Mouse (Mus musculus) heart, embryonic 11.5 days (tissue): ENCODE measurements around the gene Chd8. TPM values are rescaled to one million over a fixed set of nuclear protein-coding genes. Genes with fewer than 3 reads are reported as not detected.

Source experiments
- ATAC-seq: fragments of 200-750 bp; cut with Nextera tagmentation; replicated peaks from 2 replicates; pipeline ENCODE4 v1.8.0; 2017; ENCODE audit warnings: moderate library complexity; ENCODE audit not compliant: insufficient number of reproducible peaks, low FRiP score, low TSS enrichment
- H3K27ac ChIP-seq: fragments of 300-500 bp; sonication (generic); 2 replicates; pipeline ENCODE4 v1.5.1; 2014; ENCODE audit warnings: mild to moderate bottlenecking, low read depth, low read length
- H3K27me3 ChIP-seq: fragments of 300-500 bp; sonication (generic); 2 replicates; pipeline ENCODE4 v1.6.1; 2014; ENCODE audit warnings: mild to moderate bottlenecking, low read length, mixed read lengths; ENCODE audit not compliant: control insufficient read depth, insufficient read depth
- H3K36me3 ChIP-seq: fragments of 300-500 bp; sonication (generic); 2 replicates; pipeline ENCODE4 v1.6.1; 2014; ENCODE audit warnings: mild to moderate bottlenecking, low read length, moderate library complexity, mixed read lengths; ENCODE audit not compliant: control insufficient read depth, insufficient read depth
- H3K4me1 ChIP-seq: fragments of 300-500 bp; sonication (generic); 2 replicates; pipeline ENCODE4 v1.6.1; 2014; ENCODE audit warnings: low read length; ENCODE audit not compliant: control insufficient read depth, insufficient read depth
- H3K4me2 ChIP-seq: fragments of 300-500 bp; sonication (generic); 2 replicates; pipeline ENCODE4 v1.6.1; 2014; ENCODE audit warnings: mild to moderate bottlenecking, moderate library complexity
- H3K4me3 ChIP-seq: fragments of 300-500 bp; sonication (generic); 2 replicates; pipeline ENCODE4 v1.5.1; 2014; ENCODE audit warnings: low read depth, low read length
- H3K9ac ChIP-seq: fragments of 300-500 bp; sonication (generic); 2 replicates; pipeline ENCODE4 v1.6.1; 2014; ENCODE audit warnings: mild to moderate bottlenecking, low read depth, low read length, moderate library complexity
- H3K9me3 ChIP-seq: fragments of 300-500 bp; sonication (generic); replicated peaks from 2 replicates; pipeline ENCODE4 v1.6.1; 2016; ENCODE audit warnings: low read length; ENCODE audit not compliant: control insufficient read depth
- WGBS: fragments of 180-500 bp; shearing (Covaris S2); extraction: QIAGEN DNeasy Blood & Tissue Kit; methylation state at CpG from one replicate; pipeline ENCODE4 v1.1.7; 2014; ENCODE audit not compliant: insufficient replicate concordance; 5-methylcytosine and 5-hydroxymethylcytosine counted together
- polyA plus RNA-seq: library from polyadenylated mRNA; unstranded; fragments of >200 nt; fragmentation: Nextera tagmentation; extraction: Ambion mirVana; gene quantifications from 2 replicates; pipeline ENCODE4 v1.2.1, GENCODE M21; 2014

The Chd8 gene
- polyA plus RNA-seq, 1 experiment from 2014 or later, result 34.5 TPM

DNA sequence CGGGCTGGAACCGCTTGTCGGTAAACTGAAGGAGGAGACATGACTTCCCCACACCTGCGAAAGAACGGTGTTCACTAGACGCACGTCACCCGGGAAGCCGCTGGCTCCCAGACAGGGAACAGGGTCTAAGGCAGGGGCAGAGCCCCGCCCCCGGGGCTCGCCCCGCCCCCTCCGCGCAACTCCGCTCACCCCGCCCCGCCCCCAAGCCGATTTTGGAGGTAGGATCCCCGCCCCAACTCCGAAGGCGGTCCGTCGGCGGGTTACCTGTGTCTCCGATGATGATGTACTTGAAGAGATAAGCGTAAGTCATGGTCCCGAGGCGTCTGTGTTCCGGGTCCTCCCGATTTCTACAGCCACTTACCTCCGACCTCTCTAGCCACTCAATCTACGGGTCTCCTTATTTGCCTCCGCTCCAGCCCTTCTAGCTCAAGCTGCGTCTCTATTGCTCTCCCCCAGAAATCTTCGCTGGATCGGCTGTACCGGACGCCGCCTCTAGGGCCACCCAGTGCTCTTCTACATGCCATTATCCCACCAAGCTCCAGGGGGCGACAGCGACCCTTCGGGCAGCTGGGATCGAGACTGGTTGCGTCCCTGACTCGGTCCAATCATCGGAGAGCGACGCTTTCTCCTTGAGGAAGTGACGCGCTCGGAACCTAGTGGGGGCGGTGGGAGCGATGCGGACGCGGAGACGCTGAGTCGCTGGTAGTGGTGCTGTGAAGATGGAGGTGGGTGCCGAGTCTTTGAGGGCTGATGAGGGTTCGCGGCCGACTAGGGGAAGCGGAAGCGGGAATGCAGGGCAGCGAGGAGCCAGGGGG, 21.6 kb upstream of the Chd8 start, which contains the start of the genes Tox4 and Rab2b:
Gene Tox4, plus strand, starts transcription at position 215 of the 815 bp plus-strand sequence.
Gene Rab2b, minus strand, starts transcription at position 614 of the 815 bp plus-strand sequence.
- Histone ChIP-seq H3K4me1 (peaks cover 7% of the 10 kb centered on the region), H3K36me3 (0 out of 2 replicates have a peak, but pooled peaks cover 2% of the 10 kb centered on the region), H3K27me3 (no peaks in the 10 kb centered on the region), H3K4me3 (peak within 1 kb of the TSS; percentile 92), H3K27ac (peak within 1 kb of the TSS; percentile 80), H3K9ac (peak within 1 kb of the TSS; percentile 80), H3K9me3 (no peaks in the 10 kb centered on the region), H3K4me2 (peak within 1 kb of the TSS; percentile 76)
- ATAC-seq, result peak; percentile 96
- WGBS, result under 1% methylated on average over 65 of the region's 66 CpGs

DNA sequence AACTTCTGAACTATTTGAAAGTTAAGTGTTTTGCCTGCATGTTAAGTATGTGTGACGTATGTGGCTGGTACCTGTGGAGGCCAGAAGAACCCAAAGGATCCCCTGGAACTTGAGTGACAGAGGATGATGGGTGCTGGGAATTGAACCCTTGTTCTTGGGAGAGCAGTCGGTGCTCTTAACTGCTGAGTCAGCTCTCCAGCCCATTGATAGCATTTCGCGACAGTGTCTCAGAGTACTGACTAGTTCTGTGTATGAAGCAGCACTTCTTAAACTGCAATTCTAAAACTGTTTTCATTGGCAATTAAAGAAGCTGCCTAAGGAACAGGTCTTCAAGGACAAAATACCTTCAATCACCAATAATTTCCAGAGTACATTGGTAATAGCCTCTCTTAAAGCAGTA, 19.6 kb upstream of the Chd8 start:
- no peak for ATAC-seq
- Histone ChIP-seq H3K4me3 (no peak overlapping the region), H3K27me3 (no peaks in the 10 kb centered on the region), H3K27ac (no peak overlapping the region), H3K9ac (no peak overlapping the region), H3K4me2 (no peak overlapping the region), H3K36me3 (0 out of 2 replicates have a peak, but pooled peaks cover 2% of the 10 kb centered on the region), H3K9me3 (no peaks in the 10 kb centered on the region), H3K4me1 (peaks cover 7% of the 10 kb centered on the region)
- WGBS, result 84% methylated on average over 4 of the region's 4 CpGs

DNA sequence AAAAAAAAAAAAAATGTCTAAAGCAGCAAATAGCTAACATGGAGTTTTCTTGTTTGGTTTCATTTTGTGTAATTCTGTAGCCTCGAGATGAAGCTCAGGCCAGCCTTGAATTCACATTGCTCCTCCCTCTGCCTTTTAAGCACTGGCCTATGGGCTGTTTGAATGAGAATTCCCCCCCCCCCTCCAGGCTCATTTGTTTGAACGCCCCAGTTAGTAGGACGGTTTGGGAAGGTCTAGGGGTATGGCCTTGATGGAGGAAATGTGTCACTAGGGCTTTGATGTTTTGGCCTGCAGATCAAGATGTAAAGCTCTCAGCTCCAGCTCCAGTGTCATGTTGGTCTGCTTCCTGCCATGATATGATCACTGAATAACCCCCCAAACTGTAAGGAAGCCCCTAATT, 15.2 kb upstream of the Chd8 start:
- Histone ChIP-seq H3K4me3 (no peak overlapping the region), H3K4me2 (no peak overlapping the region), H3K36me3 (0 out of 2 replicates have a peak, but pooled peaks cover 2% of the 10 kb centered on the region), H3K27me3 (no peaks in the 10 kb centered on the region), H3K9ac (no peak overlapping the region), H3K4me1 (no peaks in the 10 kb centered on the region), H3K9me3 (no peaks in the 10 kb centered on the region), H3K27ac (no peak overlapping the region)
- 62% methylated on average over 3 of the region's 3 CpGs for WGBS
- ATAC-seq, result no peak

DNA sequence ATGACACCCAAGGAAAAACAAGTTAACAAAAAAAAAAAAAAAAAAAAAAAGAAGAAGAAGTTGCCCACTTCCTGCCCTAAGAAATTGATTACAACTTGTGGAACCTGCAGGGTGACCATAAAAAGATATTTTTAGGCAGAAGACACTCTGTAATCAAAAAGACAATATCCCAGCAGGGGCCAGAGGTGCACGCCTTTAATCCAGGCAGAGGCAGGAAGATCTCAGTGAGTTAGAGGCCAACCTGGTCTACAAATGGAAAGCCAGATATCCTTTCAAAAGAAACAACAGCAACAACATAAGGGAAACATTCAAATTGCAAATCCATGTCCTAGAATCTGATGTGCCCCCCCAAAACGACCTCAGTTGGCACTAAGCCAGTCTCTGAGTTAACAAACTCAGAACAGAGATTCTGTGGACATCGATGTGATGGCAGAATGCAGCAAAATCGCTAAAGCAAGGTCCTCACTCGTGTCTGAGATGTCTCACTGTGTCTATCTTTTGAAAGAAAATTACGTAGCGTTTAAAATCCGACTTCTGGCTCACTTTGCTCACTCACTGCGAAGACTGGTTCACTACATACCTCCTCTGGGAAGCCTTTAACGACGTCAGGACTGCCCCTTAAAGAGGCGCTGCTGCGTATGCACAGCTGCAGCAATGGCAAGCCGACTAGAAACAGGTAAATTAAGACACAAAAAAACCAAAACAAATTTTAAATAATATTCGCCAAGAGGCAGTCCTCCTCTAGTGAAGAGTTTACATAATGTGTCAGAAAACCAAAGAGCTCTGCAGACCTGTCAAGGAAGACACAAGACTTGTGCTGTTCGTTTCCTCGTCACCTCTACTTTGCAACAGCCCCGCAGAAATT, 1.0 kb downstream of the Chd8 start:
- WGBS, result 9% methylated on average over 18 of the region's 18 CpGs
- H3K36me3 ChIP-seq, result no peaks in the 10 kb centered on the region

DNA sequence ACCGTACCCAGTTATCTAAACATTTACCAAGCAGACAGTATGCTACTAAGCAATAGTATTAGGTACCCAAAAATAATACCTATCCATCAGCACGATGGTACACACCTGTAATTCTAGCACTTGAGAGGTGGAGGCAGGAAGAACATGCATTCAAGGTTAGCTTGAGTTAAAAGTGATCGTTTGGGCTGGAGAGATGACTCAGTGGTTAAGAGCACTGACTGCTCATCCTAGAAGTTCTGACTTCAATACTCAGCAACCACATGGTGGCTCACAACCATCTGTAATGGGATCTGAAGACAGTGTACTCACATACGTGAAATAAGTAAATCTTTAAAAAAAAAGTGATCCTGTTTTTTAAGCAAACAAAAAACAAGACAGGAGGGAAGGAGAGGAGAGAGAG, 11.5 kb downstream of the Chd8 start:
- Histone ChIP-seq H3K9ac (no peak overlapping the region), H3K4me1 (peaks cover 10% of the 10 kb centered on the region), H3K27me3 (no peaks in the 10 kb centered on the region), H3K27ac (no peak overlapping the region), H3K36me3 (no peaks in the 10 kb centered on the region), H3K4me2 (no peak overlapping the region), H3K9me3 (no peaks in the 10 kb centered on the region), H3K4me3 (no peak overlapping the region)
- WGBS, result 77% methylated on average over 4 of the region's 4 CpGs
- ATAC-seq, result no peak

More for the DNA sequence above, 1.0 kb downstream of the Chd8 start:
- H3K9ac ChIP-seq, result peak overlapping the region; percentile 84
- H3K4me1 ChIP-seq, result peaks cover 4% of the 10 kb centered on the region
- no peaks in the 10 kb centered on the region for H3K27me3 ChIP-seq
- no peaks in the 10 kb centered on the region for H3K9me3 ChIP-seq
- peak overlapping the region; percentile 78 for H3K27ac ChIP-seq
- peak overlapping the region; percentile 70 for H3K4me2 ChIP-seq
- peak overlapping the region; percentile 74 for H3K4me3 ChIP-seq
- no peak for ATAC-seq

DNA sequence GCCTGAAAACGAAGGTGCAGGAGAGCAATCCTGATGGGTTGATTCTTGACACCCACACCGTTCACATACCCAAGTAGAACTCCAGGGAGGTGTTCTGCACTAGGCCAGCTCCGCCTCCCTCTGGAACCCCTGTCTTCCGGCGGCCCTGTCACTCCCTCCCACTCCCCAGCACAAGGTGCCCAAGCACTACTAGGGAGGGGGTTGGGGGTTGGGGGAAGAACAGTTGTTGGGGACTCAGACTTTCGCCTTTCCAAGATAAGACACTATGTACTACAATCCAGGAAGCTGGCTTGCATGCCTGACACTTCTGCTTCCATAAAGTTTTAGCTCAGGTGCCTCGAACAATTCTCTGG, 12.9 kb downstream of the Chd8 start:
- 8% methylated on average over 7 of the region's 7 CpGs for WGBS
- Histone ChIP-seq H3K9me3 (no peaks in the 10 kb centered on the region), H3K27me3 (no peaks in the 10 kb centered on the region), H3K4me2 (peak overlapping the region; percentile 84), H3K4me3 (peak overlapping the region; percentile 89), H3K4me1 (peaks cover 10% of the 10 kb centered on the region), H3K27ac (peak overlapping the region; percentile 70), H3K9ac (peak overlapping the region; percentile 87), H3K36me3 (no peaks in the 10 kb centered on the region)
- ATAC-seq, result peak; percentile 66

DNA sequence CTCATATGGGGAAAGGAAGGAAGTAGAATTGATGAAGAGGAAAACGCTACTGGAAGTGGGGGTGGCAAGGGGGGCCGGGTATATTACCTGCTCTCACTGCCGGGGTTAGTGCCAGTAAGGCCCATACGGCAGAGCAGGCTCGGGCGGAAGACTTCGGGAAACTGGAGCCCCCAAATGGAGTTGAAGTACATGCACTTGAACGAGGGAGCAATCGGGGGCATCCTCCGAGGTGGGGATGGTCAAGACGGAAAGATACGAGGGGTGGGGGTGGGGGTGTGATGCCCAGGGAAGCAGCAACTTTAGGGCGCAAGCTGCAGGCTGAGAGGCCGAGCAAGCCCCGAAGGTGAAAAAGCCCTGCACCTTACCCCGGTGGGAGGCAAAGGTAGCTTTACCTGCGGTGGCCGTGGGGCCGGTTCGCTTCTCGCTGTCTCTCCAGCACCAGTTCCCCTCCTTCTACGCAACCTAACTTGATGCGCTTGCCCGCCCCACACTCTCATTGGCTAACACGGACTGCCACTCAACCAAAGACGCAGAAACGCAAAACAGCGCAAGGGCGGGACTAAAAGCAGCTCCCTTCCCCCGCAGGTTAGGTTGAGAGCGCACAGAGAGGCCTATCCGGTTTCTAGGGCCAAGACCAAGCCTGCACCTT, 13.4 kb downstream of the Chd8 start:
- peak overlapping the region; percentile 89 for H3K4me3 ChIP-seq
- peak overlapping the region; percentile 84 for H3K4me2 ChIP-seq
- peak overlapping the region; percentile 87 for H3K9ac ChIP-seq
- no peaks in the 10 kb centered on the region for H3K27me3 ChIP-seq
- WGBS, result 0% methylated on average over 32 of the region's 32 CpGs
- peak overlapping the region; percentile 70 for H3K27ac ChIP-seq
- no peaks in the 10 kb centered on the region for H3K36me3 ChIP-seq
- peak; percentile 96 for ATAC-seq
- no peaks in the 10 kb centered on the region for H3K9me3 ChIP-seq
- H3K4me1 ChIP-seq, result peaks cover 10% of the 10 kb centered on the region

DNA sequence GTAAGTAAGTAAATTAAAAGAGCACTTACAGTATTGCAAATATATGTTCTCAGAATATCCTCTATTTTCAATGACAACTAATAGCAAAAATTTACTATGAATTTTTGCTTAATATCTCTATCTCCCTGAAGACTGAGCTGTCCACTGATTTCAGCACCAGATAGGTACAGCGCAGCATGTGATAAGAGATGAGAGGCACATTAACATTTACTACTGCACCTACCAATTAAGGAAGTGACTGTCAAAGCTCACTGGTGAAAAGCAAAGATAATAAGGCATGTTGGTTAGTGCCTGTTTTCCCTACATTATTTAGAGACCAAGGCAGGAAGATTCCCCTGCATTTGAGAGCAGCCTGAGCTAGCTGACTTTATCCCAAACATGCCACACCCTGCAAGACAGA, 21.4 kb downstream of the Chd8 start:
- no peak overlapping the region for H3K4me2 ChIP-seq
- no peak overlapping the region for H3K27ac ChIP-seq
- H3K27me3 ChIP-seq, result no peaks in the 10 kb centered on the region
- H3K9me3 ChIP-seq, result no peaks in the 10 kb centered on the region
- 93% methylated on average over 1 of the region's 1 CpGs for WGBS
- no peaks in the 10 kb centered on the region for H3K4me1 ChIP-seq
- no peak overlapping the region for H3K4me3 ChIP-seq
- peaks cover 37% of the 10 kb centered on the region for H3K36me3 ChIP-seq
- no peak for ATAC-seq
- H3K9ac ChIP-seq, result no peak overlapping the region
